ENCODE assay signal across 16 mouse cellular contexts in genomic region chr15:77825382-77825781, GRCm38 (mm10). TPM values are rescaled to one million over a fixed set of nuclear protein-coding genes. Genes with fewer than 3 reads are reported as not detected.
DNase-seq lines count a peak whose midpoint lies in the region; ATAC-seq and TF ChIP-seq lines count a peak whose summit lies in the region.
"Had no signal": no experiment of that assay in that cellular context is flagged by ENCODE, and none has a peak within 500 bp of the region (broad histone marks: within the 10 kb centered on the region; RNA-seq: fewer than 3 reads in every experiment).

No protein-coding gene starts in this region.

- no peak for DNase-seq in heart, postnatal 4 days
- DNase-seq in lung, postnatal 10 days, result no peak
- peak; percentile 67 for DNase-seq in adrenal gland, postnatal 10 days
- no peak for DNase-seq in thymus, adult 2 months
- DNase-seq in thymus, postnatal 10 days (ENCODE audit: low spot score in 2 of 2), result no peak
- DNase-seq: cerebellum, adult 8-10 months; kidney, adult 18-20 months; kidney, postnatal 4 days; right cerebral cortex, postnatal 4 days; thymus, postnatal 14 days had no signal

- 86% methylated on average over 1 of the region's 1 CpGs for WGBS in heart, embryonic 13.5 days
- 74% methylated on average over 1 of the region's 1 CpGs for WGBS in lung, embryonic 15.5 days
- whole genome bisulfite sequencing in thymus, adult 2 months, result 96% methylated on average over 1 of the region's 1 CpGs

- peaks cover 93% of the 10 kb centered on the region for H3K4me1 ChIP-seq in heart, embryonic 13.5 days
- H3K4me1 ChIP-seq in lung, embryonic 15.5 days, result peaks cover 83% of the 10 kb centered on the region
- peaks cover 61% of the 10 kb centered on the region for H3K4me1 ChIP-seq in embryonic fibroblast, embryonic 13.5 days (ENCODE audit: control insufficient read depth, insufficient read depth, low read length)
- peaks cover 54% of the 10 kb centered on the region for H3K4me1 ChIP-seq in thymus, adult 2 months (replicated peaks; ENCODE audit: control insufficient read depth, insufficient read depth, low read length)

- no peaks in the 10 kb centered on the region for H3K27me3 ChIP-seq in heart, embryonic 13.5 days (replicated peaks)
- no peaks in the 10 kb centered on the region for H3K27me3 ChIP-seq in lung, embryonic 15.5 days
- H3K27me3 ChIP-seq in thymus, adult 2 months (ENCODE audit: control insufficient read depth, insufficient read depth, low read length), result no peaks in the 10 kb centered on the region
- H3K27me3 ChIP-seq: neural tube, embryonic 13.5 days had no signal

- H3K9ac ChIP-seq in heart, embryonic 13.5 days, result no peak overlapping the region; the same call in 1 of the 2 replicates
- H3K9ac ChIP-seq in lung, embryonic 15.5 days, result no peak overlapping the region
- H3K9ac ChIP-seq: neural tube, embryonic 13.5 days had no signal

- H3K9me3 ChIP-seq in heart, embryonic 13.5 days, result no peaks in the 10 kb centered on the region
- H3K9me3 ChIP-seq in lung, embryonic 15.5 days, result no peaks in the 10 kb centered on the region
- H3K9me3 ChIP-seq: neural tube, embryonic 13.5 days had no signal

- no peak for ATAC-seq in heart, embryonic 13.5 days (ENCODE audit: extremely low read depth, insufficient number of reproducible peaks, low FRiP score, low TSS enrichment)
- no peak for ATAC-seq in lung, embryonic 15.5 days (ENCODE audit: borderline replicate concordance, extremely low read depth, low FRiP score, low TSS enrichment)
- ATAC-seq: hindbrain, postnatal 0 days had no signal

- no peak overlapping the region for H3K4me2 ChIP-seq in heart, embryonic 13.5 days
- no peak overlapping the region for H3K4me2 ChIP-seq in lung, embryonic 15.5 days
- H3K4me2 ChIP-seq: liver, embryonic 11.5 days; neural tube, embryonic 13.5 days had no signal

- H3K27ac ChIP-seq in heart, embryonic 13.5 days (replicated peaks), result peak overlapping the region; percentile 70
- peak overlapping the region; percentile 42 for H3K27ac ChIP-seq in lung, embryonic 15.5 days
- peak overlapping the region; percentile 98; the same call in 1 of the 2 replicates for H3K27ac ChIP-seq in embryonic fibroblast, embryonic 13.5 days (ENCODE audit: insufficient read depth, low read length)
- no peak overlapping the region for H3K27ac ChIP-seq in thymus, adult 2 months (ENCODE audit: control insufficient read depth, insufficient read depth, low read length)
- H3K27ac ChIP-seq: hindbrain, postnatal 0 days; neural tube, embryonic 13.5 days had no signal

- no peak for TF ChIP-seq POLR2A in embryonic fibroblast, embryonic 13.5 days (IDR thresholded peaks at IDR 0.05; ENCODE audit: low read depth, low read length)
- no peak for TF ChIP-seq POLR2A in thymus, adult 2 months (IDR thresholded peaks at IDR 0.05; ENCODE audit: control insufficient read depth, extremely low read depth, insufficient read depth, low read length, poor library complexity)

- H3K36me3 ChIP-seq in heart, embryonic 13.5 days, result peaks cover 21% of the 10 kb centered on the region
- H3K36me3 ChIP-seq in lung, embryonic 15.5 days, result no peaks in the 10 kb centered on the region
- peaks cover 10% of the 10 kb centered on the region; the same call in 1 of the 2 replicates for H3K36me3 ChIP-seq in thymus, adult 2 months (ENCODE audit: control insufficient read depth, insufficient read depth, low read length)
- H3K36me3 ChIP-seq: neural tube, embryonic 13.5 days had no signal

- no peak overlapping the region for H3K4me3 ChIP-seq in heart, embryonic 13.5 days
- no peak overlapping the region for H3K4me3 ChIP-seq in lung, embryonic 15.5 days
- H3K4me3 ChIP-seq in embryonic fibroblast, embryonic 13.5 days (ENCODE audit: insufficient read depth, low read length), result no peak overlapping the region
- H3K4me3 ChIP-seq in thymus, adult 2 months (ENCODE audit: control insufficient read depth, insufficient read depth, low read length), result no peak overlapping the region
- H3K4me3 ChIP-seq: neural tube, embryonic 13.5 days had no signal

- TF ChIP-seq CTCF in embryonic fibroblast, embryonic 13.5 days (IDR thresholded peaks at IDR 0.05; ENCODE audit: borderline replicate concordance, insufficient read depth, low read length), result no peak
- no peak for TF ChIP-seq CTCF in thymus, adult 2 months (IDR thresholded peaks at IDR 0.05; ENCODE audit: borderline replicate concordance, control insufficient read depth, extremely low read depth, insufficient read depth, low read length, poor library complexity)

RNA-seq across cellular contexts. Expression of gene Myh9, which starts 16.6 kb away (rescaled TPM):
- 24.8 and 25.0 TPM in 2 replicates for polyA plus RNA-seq in heart, embryonic 13.5 days (2015; fragmentation: Nextera tagmentation; extraction: Ambion mirVana)
- 100 to 1,000 TPM; 219 to 228 TPM for total RNA-seq in heart, postnatal 4 days (2021)
- polyA plus RNA-seq in lung, embryonic 15.5 days (2015; fragmentation: Nextera tagmentation; extraction: Ambion mirVana), result 62.5 and 67.7 TPM in 2 replicates
- total RNA-seq in adrenal gland, postnatal 10 days (2021), result 100 to 1,000 TPM; 222 to 260 TPM
- 718 and 1,071 TPM in 2 replicates for polyA plus RNA-seq in embryonic fibroblast, embryonic 13.5 days (2011; ENCODE audit: insufficient read length, low read depth, missing spikeins)
- polyA plus RNA-seq in thymus, adult 2 months (2012; rRNA removed), result 167 and 193 TPM in 2 replicates
